Mouse (Mus musculus): ENCODE data around the gene Tmem174. TPM values are rescaled to one million over a fixed set of nuclear protein-coding genes. Genes with fewer than 3 reads are reported as not detected.

Gene Tmem174
- total RNA-seq, 1 experiment: not detected

GRCm38 (mm10) chr13:98593938-98594539, 43.2 kb downstream of the Tmem174 start:
- in situ Hi-C loops (cut with MboI; ENCODE audit: low sequenced_read_pairs in 2 of 2, unreplicated experiment in 2 of 2): no loop called here
- H3K9ac ChIP-seq (ENCODE audit: insufficient read depth, low read depth, low read length, poor library complexity, severe bottlenecking): no peak overlapping the region
- no peaks in the 10 kb centered on the region for H3K9me3 ChIP-seq (ENCODE audit: control insufficient read depth, insufficient read depth, low read depth, low read length)
- TF ChIP-seq MAFK (IDR thresholded peaks at IDR 0.05; ENCODE audit: insufficient read depth, low read depth, low read length) (no peak), ZNF384 (IDR thresholded peaks at IDR 0.05; ENCODE audit: low read depth, low read length) (no peak), CHD2 (IDR thresholded peaks at IDR 0.05; ENCODE audit: low read depth, low read length) (no peak), HCFC1 (IDR thresholded peaks at IDR 0.05; ENCODE audit: borderline replicate concordance, insufficient read depth, low read length) (no peak), ZC3H11A (IDR thresholded peaks at IDR 0.05; ENCODE audit: borderline replicate concordance, low read depth, low read length) (no peak)
- no peak overlapping the region for H3K27ac ChIP-seq (ENCODE audit: insufficient read depth, low read depth, low read length, poor library complexity, severe bottlenecking)
- peaks cover 0 to 3% of the 10 kb centered on the region in 2 experiments; a peak in 1 of 4 replicates for H3K4me1 ChIP-seq (ENCODE audit: control insufficient read depth in 2 of 2, insufficient read depth in 2 of 2, low read length in 2 of 2, poor library complexity in 1 of 2)
- DNase-seq (ENCODE audit: low read depth, low spot score): no peak
- H3K36me3 ChIP-seq (ENCODE audit: control insufficient read depth, insufficient read depth, low read length, poor library complexity, severe bottlenecking): no peaks in the 10 kb centered on the region
- no peak overlapping the region for H3K4me3 ChIP-seq (ENCODE audit: insufficient read depth in 1 of 2, low read depth in 1 of 2, low read length in 2 of 2, poor library complexity in 1 of 2, severe bottlenecking in 1 of 2)

DNA sequence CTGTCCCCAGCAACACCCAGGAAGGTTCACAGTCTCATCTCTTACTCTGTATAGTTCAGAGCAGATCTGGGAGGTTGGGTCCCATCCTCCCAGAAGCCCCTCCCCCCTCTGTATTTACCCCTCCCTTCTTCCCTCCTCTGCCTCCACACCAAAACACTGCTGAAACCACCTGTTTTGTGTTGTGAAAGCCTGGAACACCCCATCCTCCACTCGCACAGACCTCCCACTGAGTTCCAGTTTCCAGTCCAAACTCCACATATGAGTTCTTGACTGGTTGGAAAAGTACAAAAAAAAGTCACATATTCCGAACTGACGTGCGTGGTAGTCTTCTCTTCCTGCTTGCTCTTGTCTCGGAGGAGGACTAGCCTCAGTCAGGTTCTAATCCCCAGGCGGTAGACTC, 45.8 kb downstream of the Tmem174 start:
- peaks cover 4 to 6% of the 10 kb centered on the region in 2 experiments; a peak in 3 of 4 replicates for H3K4me1 ChIP-seq (ENCODE audit: control insufficient read depth in 2 of 2, insufficient read depth in 2 of 2, low read length in 2 of 2, poor library complexity in 1 of 2)
- TF ChIP-seq ZC3H11A (IDR thresholded peaks at IDR 0.05; ENCODE audit: borderline replicate concordance, low read depth, low read length) (no peak), ZNF384 (IDR thresholded peaks at IDR 0.05; ENCODE audit: low read depth, low read length) (no peak), CHD2 (IDR thresholded peaks at IDR 0.05; ENCODE audit: low read depth, low read length) (no peak), MAFK (IDR thresholded peaks at IDR 0.05; ENCODE audit: insufficient read depth, low read depth, low read length) (no peak), HCFC1 (IDR thresholded peaks at IDR 0.05; ENCODE audit: borderline replicate concordance, insufficient read depth, low read length) (no peak)
- in situ Hi-C loops (cut with MboI; ENCODE audit: low sequenced_read_pairs in 2 of 2, unreplicated experiment in 2 of 2): no loop called here
- no peak for DNase-seq (ENCODE audit: low read depth, low spot score)
- no peak overlapping the region for H3K4me3 ChIP-seq (ENCODE audit: insufficient read depth in 1 of 2, low read depth in 1 of 2, low read length in 2 of 2, poor library complexity in 1 of 2, severe bottlenecking in 1 of 2)
- no peaks in the 10 kb centered on the region for H3K36me3 ChIP-seq (ENCODE audit: control insufficient read depth, insufficient read depth, low read length, poor library complexity, severe bottlenecking)
- no peak overlapping the region for H3K9ac ChIP-seq (ENCODE audit: insufficient read depth, low read depth, low read length, poor library complexity, severe bottlenecking)
- H3K9me3 ChIP-seq (ENCODE audit: control insufficient read depth, insufficient read depth, low read depth, low read length): no peaks in the 10 kb centered on the region
- H3K27ac ChIP-seq (ENCODE audit: insufficient read depth, low read depth, low read length, poor library complexity, severe bottlenecking): no peak overlapping the region

DNA sequence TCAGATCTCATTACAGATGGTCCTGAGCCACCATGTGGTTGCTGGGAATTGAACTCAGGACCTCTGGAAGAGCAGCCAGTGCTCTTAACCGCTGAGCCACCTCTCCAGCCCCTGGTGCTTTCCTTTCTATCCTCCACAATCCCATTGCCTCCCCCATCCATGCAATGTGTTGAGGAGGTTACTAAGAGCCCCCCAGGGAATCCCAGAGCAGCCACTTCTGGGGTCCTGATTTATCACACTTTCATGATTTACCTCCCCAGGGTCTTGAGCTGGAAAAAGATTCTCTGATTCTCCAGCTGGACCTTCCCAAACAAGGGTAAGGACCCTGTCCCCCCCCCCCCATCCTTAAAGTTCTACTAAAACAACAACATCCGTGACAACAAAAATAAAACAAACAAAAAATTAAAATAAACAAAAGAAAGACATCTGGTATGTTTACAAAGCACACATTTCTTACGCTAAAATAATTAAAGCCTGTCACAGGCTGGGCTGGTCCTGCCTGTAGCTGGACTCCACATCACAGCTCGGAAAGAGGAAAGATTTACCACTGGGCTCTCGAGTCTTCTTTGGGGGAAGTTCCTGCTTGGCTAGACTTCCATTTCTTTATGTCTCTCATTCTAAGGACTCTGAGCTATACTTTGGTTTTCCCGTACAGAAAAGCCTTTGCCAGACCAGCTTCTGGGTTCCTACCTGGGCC, 46.4 kb downstream of the Tmem174 start:
- H3K4me1 ChIP-seq (ENCODE audit: control insufficient read depth in 2 of 2, insufficient read depth in 2 of 2, low read length in 2 of 2, poor library complexity in 1 of 2): peaks cover 4 to 6% of the 10 kb centered on the region in 2 experiments; a peak in 3 of 4 replicates
- in situ Hi-C loops (cut with MboI; ENCODE audit: low sequenced_read_pairs in 2 of 2, unreplicated experiment in 2 of 2): no loop called here
- TF ChIP-seq CHD2 (IDR thresholded peaks at IDR 0.05; ENCODE audit: low read depth, low read length): no peak
- TF ChIP-seq ZC3H11A (IDR thresholded peaks at IDR 0.05; ENCODE audit: borderline replicate concordance, low read depth, low read length): no peak
- TF ChIP-seq MAFK (IDR thresholded peaks at IDR 0.05; ENCODE audit: insufficient read depth, low read depth, low read length): no peak
- no peak for TF ChIP-seq ZNF384 (IDR thresholded peaks at IDR 0.05; ENCODE audit: low read depth, low read length)
- TF ChIP-seq HCFC1 (IDR thresholded peaks at IDR 0.05; ENCODE audit: borderline replicate concordance, insufficient read depth, low read length): no peak
- no peaks in the 10 kb centered on the region for H3K36me3 ChIP-seq (ENCODE audit: control insufficient read depth, insufficient read depth, low read length, poor library complexity, severe bottlenecking)
- no peak overlapping the region for H3K9ac ChIP-seq (ENCODE audit: insufficient read depth, low read depth, low read length, poor library complexity, severe bottlenecking)
- no peaks in the 10 kb centered on the region for H3K9me3 ChIP-seq (ENCODE audit: control insufficient read depth, insufficient read depth, low read depth, low read length)
- H3K4me3 ChIP-seq (ENCODE audit: insufficient read depth in 1 of 2, low read depth in 1 of 2, low read length in 2 of 2, poor library complexity in 1 of 2, severe bottlenecking in 1 of 2): no peak overlapping the region
- no peak for DNase-seq (ENCODE audit: low read depth, low spot score)
- no peak overlapping the region for H3K27ac ChIP-seq (ENCODE audit: insufficient read depth, low read depth, low read length, poor library complexity, severe bottlenecking)

GRCm38 (mm10) chr13:98589572-98589971, 47.6 kb downstream of the Tmem174 start:
- Histone ChIP-seq H3K9me3 (ENCODE audit: control insufficient read depth, insufficient read depth, low read depth, low read length) (no peaks in the 10 kb centered on the region), H3K4me1 (ENCODE audit: control insufficient read depth in 2 of 2, insufficient read depth in 2 of 2, low read length in 2 of 2, poor library complexity in 1 of 2) (peaks cover 4 to 6% of the 10 kb centered on the region in 2 experiments; a peak in 3 of 4 replicates), H3K36me3 (ENCODE audit: control insufficient read depth, insufficient read depth, low read length, poor library complexity, severe bottlenecking) (no peaks in the 10 kb centered on the region), H3K4me3 (ENCODE audit: insufficient read depth in 1 of 2, low read depth in 1 of 2, low read length in 2 of 2, poor library complexity in 1 of 2, severe bottlenecking in 1 of 2) (no peak overlapping the region), H3K27ac (ENCODE audit: insufficient read depth, low read depth, low read length, poor library complexity, severe bottlenecking) (no peak overlapping the region), H3K9ac (ENCODE audit: insufficient read depth, low read depth, low read length, poor library complexity, severe bottlenecking) (no peak overlapping the region)
- in situ Hi-C loops (cut with MboI; ENCODE audit: low sequenced_read_pairs in 2 of 2, unreplicated experiment in 2 of 2): no loop called here
- DNase-seq (ENCODE audit: low read depth, low spot score): no peak
- TF ChIP-seq HCFC1 (IDR thresholded peaks at IDR 0.05; ENCODE audit: borderline replicate concordance, insufficient read depth, low read length) (no peak), ZNF384 (IDR thresholded peaks at IDR 0.05; ENCODE audit: low read depth, low read length) (no peak), CHD2 (IDR thresholded peaks at IDR 0.05; ENCODE audit: low read depth, low read length) (no peak), MAFK (IDR thresholded peaks at IDR 0.05; ENCODE audit: insufficient read depth, low read depth, low read length) (no peak), ZC3H11A (IDR thresholded peaks at IDR 0.05; ENCODE audit: borderline replicate concordance, low read depth, low read length) (no peak)
